Mouse (Mus musculus) bone marrow macrophage, adult 2 months (primary cell): ENCODE measurements at regions not wholly inside any gene's neighbourhood (a gene's known extent, or its start where the extent isn't known, plus 50 kb on each side); places are given as distances from the start of the nearest gene placed in this dataset.

Source experiments
- CTCF ChIP-seq: IDR thresholded peaks from 2 replicates; pipeline ENCODE4 v1.5.1; 2012; ENCODE audit warnings: low read depth, mild to moderate bottlenecking, low read length, moderate library complexity
- POLR2A ChIP-seq: IDR thresholded peaks from 2 replicates; pipeline ENCODE4 v1.6.1; 2012; ENCODE audit warnings: mild to moderate bottlenecking, low read depth, low read length, borderline replicate concordance

- TF ChIP-seq CTCF (no peak), POLR2A (no peak)
These were observed 214.3 kb upstream of the Gm527 start for GRCm38 (mm10) chr12:64703419-64703818.
